Mouse (Mus musculus) bone marrow macrophage, adult 2 months (primary cell): ENCODE results near the gene Lce1b. TPM values are rescaled to one million over a fixed set of nuclear protein-coding genes. Genes with fewer than 3 reads are reported as not detected.

Experiments used
- H3K27ac ChIP-seq: 2 replicates; pipeline ENCODE4 v1.5.1; 2012; ENCODE audit warnings: low read depth, low read length; ENCODE audit not compliant: insufficient read depth
- H3K4me1 ChIP-seq: 2 replicates; pipeline ENCODE4 v1.6.1; 2012; ENCODE audit warnings: low read length; ENCODE audit not compliant: control insufficient read depth, insufficient read depth
- H3K4me3 ChIP-seq: 2 replicates; pipeline ENCODE4 v1.5.1; 2012; ENCODE audit warnings: mild to moderate bottlenecking, low read length, moderate library complexity; ENCODE audit not compliant: insufficient read depth
- CTCF ChIP-seq: IDR thresholded peaks from 2 replicates; pipeline ENCODE4 v1.5.1; 2012; ENCODE audit warnings: low read depth, mild to moderate bottlenecking, low read length, moderate library complexity
- POLR2A ChIP-seq: IDR thresholded peaks from 2 replicates; pipeline ENCODE4 v1.6.1; 2012; ENCODE audit warnings: mild to moderate bottlenecking, low read depth, low read length, borderline replicate concordance
- polyA plus RNA-seq: library from polyadenylated mRNA; stranded (reverse); fragments of >200 nt; gene quantifications from 2 replicates; pipeline ENCODE4 v1.2.4, GENCODE M21; 2012; ENCODE audit not compliant: missing spikeins, insufficient read depth, insufficient read length

The Lce1b gene
- polyA plus RNA-seq, 1 experiment, result not detected

DNA sequence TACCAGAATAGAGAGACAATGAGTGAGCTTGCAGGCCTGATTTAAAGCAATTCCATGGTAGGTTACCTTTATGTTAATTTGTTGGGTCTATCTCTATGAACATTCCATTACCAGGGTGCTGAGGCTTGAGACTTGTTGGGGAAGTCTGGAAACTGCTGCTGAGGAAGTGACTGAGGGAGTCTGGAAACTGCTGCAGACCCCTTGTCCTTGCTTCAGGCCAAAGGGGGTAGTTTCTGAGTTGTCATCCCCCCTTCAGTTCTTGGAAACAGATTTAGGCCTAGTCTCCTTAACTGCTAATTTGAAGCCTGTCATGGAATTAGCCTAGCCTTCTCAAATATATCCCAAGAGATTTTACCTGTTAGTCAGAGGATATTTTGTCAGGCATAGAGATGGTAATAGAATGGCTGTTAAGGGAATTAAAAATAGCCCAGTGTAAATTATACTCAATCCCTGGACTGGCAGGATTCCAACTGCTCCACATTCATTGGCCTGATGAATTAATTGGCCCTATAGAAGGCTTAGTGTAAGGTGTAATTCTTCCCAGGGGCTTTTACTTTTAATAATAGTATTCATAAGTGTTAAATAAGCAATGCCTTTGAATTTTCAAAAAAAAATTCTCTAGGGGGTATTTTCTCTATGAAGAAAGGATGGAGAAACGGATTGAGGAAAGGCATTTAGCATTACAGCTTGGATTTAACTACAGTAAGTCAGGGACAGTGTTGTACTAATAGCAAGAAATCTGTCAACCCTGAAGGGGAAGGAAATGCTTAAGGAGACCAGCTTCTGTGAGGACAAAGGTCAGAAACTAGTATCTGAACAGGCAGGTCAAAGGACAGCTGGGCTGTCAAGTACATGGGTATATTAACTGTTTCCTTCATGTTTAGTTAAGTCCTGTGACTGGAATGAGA, 18.7 kb downstream of the Lce1b start:
- TF ChIP-seq POLR2A (no peak), CTCF (no peak)
- Histone ChIP-seq H3K4me1 (no peaks in the 10 kb centered on the region), H3K4me3 (no peak overlapping the region), H3K27ac (no peak overlapping the region)

DNA sequence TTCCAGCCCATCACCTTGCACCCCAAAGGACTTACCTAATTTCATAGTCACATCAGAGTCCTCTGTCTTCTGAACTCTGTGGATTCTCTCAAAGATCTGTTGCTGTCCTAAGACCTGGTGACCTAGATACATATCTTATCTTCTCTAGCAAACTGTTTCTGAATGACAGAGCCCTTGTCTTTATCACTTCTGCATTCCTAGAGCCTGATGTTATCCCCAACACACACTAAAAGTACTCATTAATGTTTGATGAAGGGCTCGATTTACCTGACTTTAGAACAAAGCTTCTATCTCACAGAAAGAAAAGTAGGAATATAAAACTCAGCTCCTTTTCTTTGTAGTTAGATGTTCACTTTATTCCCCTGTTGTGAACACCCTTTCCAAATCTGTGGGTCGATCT, 35.2 kb downstream of the Lce1b start, which contains the start of gene Lce6a:
Lce6a (minus strand) TSS at position 101 of the 400 bp plus-strand sequence.
- H3K27ac ChIP-seq, result no peak within 1 kb of the TSS
- H3K4me1 ChIP-seq, result no peaks in the 10 kb centered on the region
- no peak within 1 kb of the TSS for H3K4me3 ChIP-seq
- TF ChIP-seq CTCF (no peak), POLR2A (no peak)

DNA sequence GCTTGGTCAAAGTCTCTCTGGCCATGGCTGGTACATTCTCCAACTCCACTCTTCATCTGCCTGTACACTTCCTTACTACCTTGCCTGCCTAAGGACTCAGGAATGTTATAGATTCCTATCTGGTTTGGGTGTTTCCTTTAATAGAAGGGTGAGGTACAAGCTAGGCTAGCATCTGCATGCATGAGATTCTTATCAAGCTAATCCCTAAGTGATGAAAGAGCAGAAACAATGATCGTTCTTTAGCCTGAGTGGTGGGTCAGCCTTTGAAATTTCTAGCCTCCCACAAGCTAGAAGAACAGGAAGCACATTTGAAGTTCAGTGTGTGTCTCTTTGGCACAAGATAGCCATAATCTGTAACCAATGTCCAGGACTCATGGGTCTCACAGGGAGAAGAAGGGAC, 46.9 kb downstream of the Lce1b start:
- no peaks in the 10 kb centered on the region for H3K4me1 ChIP-seq
- H3K4me3 ChIP-seq, result no peak overlapping the region
- TF ChIP-seq POLR2A, result no peak
- no peak for TF ChIP-seq CTCF
- H3K27ac ChIP-seq, result no peak overlapping the region

DNA sequence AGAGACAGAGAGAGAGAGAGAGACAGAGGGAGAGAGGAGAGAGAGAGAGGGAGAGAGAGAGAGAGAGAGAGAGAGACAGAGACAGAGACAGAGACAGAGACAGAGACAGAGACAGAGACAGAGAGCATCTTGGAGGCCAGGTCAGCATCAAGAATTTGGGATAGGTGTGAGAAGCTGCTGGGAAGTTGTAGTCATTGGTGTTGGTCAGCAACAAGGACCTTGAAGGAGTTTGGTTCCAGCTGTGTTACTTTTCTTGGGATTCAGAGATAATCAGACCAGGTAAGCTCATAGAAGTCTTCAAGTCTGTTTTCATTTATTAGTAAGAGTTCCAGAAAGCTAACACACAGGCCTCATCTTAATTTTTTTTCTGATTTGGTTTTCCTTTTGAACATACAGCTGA, 49.3 kb downstream of the Lce1b start, which contains the start of gene 2210017I01Rik:
2210017I01Rik (minus strand) TSS at position 101 of the 400 bp plus-strand sequence.
- no peaks in the 10 kb centered on the region for H3K4me1 ChIP-seq
- TF ChIP-seq POLR2A, result no peak
- TF ChIP-seq CTCF, result no peak
- no peak within 1 kb of the TSS for H3K27ac ChIP-seq
- H3K4me3 ChIP-seq, result no peak within 1 kb of the TSS

Other genes starting within 250 kb of the Lce1b start
- gene Sprr2i, start 248.9 kb downstream of the Lce1b start, polyA plus RNA-seq, result not detected in 2 replicates
- gene Sprr2j-ps, start 238.8 kb downstream of the Lce1b start, polyA plus RNA-seq, result not detected in 2 replicates
- gene Gm9774, start 227.5 kb downstream of the Lce1b start, polyA plus RNA-seq, result 4.2 and 17.1 TPM in 2 replicates
- not detected in 2 replicates for gene Sprr2k, start 224.3 kb downstream of the Lce1b start, polyA plus RNA-seq
- gene Sprr1b, start 218.1 kb downstream of the Lce1b start, polyA plus RNA-seq, result not detected in 2 replicates
- not detected in 2 replicates for gene Sprr3, start 198.2 kb downstream of the Lce1b start, polyA plus RNA-seq
- gene Sprr1a, start 171.0 kb downstream of the Lce1b start, polyA plus RNA-seq, result not detected in 2 replicates
- gene Sprr4, start 156.4 kb downstream of the Lce1b start, polyA plus RNA-seq, result not detected in 2 replicates
- not detected in 2 replicates for gene 2310046K23Rik, start 122.4 kb downstream of the Lce1b start, polyA plus RNA-seq
- gene Ivl, start 83.2 kb downstream of the Lce1b start, polyA plus RNA-seq, result not detected in 2 replicates
- gene Smcp, start 67.9 kb downstream of the Lce1b start, polyA plus RNA-seq, result not detected in 2 replicates
- gene 2210017I01Rik, start 49.4 kb downstream of the Lce1b start, polyA plus RNA-seq, result not detected in 2 replicates
- not detected in 2 replicates for gene Lce6a, start 35.3 kb downstream of the Lce1b start, polyA plus RNA-seq
- gene Lce1a1, start 8.6 kb downstream of the Lce1b start, polyA plus RNA-seq, result not detected in 2 replicates
- gene Lce1a2, start 13.4 kb upstream of the Lce1b start, polyA plus RNA-seq, result not detected in 2 replicates
- not detected in 2 replicates for gene Lce1c, start 22.3 kb upstream of the Lce1b start, polyA plus RNA-seq
- gene Lce1d, start 30.3 kb upstream of the Lce1b start, polyA plus RNA-seq, result not detected in 2 replicates
- gene Lce1e, start 52.1 kb upstream of the Lce1b start, polyA plus RNA-seq, result not detected in 2 replicates
- gene Lce1f, start 63.4 kb upstream of the Lce1b start, polyA plus RNA-seq, result not detected in 2 replicates
- gene Gm38119, start 82.2 kb upstream of the Lce1b start, polyA plus RNA-seq, result not detected in 2 replicates
- gene Lce1g, start 95.4 kb upstream of the Lce1b start, polyA plus RNA-seq, result not detected in 2 replicates
- not detected in 2 replicates for gene Lce1h, start 108.1 kb upstream of the Lce1b start, polyA plus RNA-seq
- not detected in 2 replicates for gene Lce1i, start 122.0 kb upstream of the Lce1b start, polyA plus RNA-seq
- not detected in 2 replicates for gene Lce1j, start 133.6 kb upstream of the Lce1b start, polyA plus RNA-seq
- gene Lce1k, start 151.0 kb upstream of the Lce1b start, polyA plus RNA-seq, result not detected in 2 replicates
- not detected in 2 replicates for gene Kprp, start 170.3 kb upstream of the Lce1b start, polyA plus RNA-seq
- gene Lce1l, start 194.4 kb upstream of the Lce1b start, polyA plus RNA-seq, result not detected in 2 replicates
- gene 2310050C09Rik, start 213.3 kb upstream of the Lce1b start, polyA plus RNA-seq, result not detected in 2 replicates